Mouse (Mus musculus) liver, embryonic 14.5 days (tissue): ENCODE results near the gene Ms4a6b. TPM values are rescaled to one million over a fixed set of nuclear protein-coding genes. Genes with fewer than 3 reads are reported as not detected.
"Not testable (repeated sequence)": the region's sequence is repeated elsewhere in the genome, so short reads cannot be mapped to it uniquely, and the experiment has no call there.

Experiments
- ATAC-seq: fragments of 200-750 bp; cut with Nextera tagmentation; 2 replicates; pipeline ENCODE4 v1.8.0; 2017; ENCODE audit warnings: moderate number of reproducible peaks, mild to moderate bottlenecking, moderate library complexity; ENCODE audit not compliant: insufficient read depth
- DNase-seq, 3 experiments: peaks; one replicate each; pipeline ENCODE4 v3.0.0-alpha.2; 2012 to 2013; ENCODE audit warnings: low read depth in 3 of 3, low spot score in 3 of 3
- H3K27ac ChIP-seq: fragments of 300-500 bp; sonication (generic); 2 replicates; pipeline ENCODE4 v1.5.1; 2014; ENCODE audit warnings: moderate library complexity, mild to moderate bottlenecking, control low read depth, inconsistent platforms
- H3K27me3 ChIP-seq: fragments of 300-500 bp; sonication (generic); 2 replicates; pipeline ENCODE4 v1.6.1; 2014; ENCODE audit warnings: mild to moderate bottlenecking, low read length, moderate library complexity; ENCODE audit not compliant: control insufficient read depth, insufficient read depth
- H3K36me3 ChIP-seq: fragments of 300-500 bp; sonication (generic); replicated peaks from 2 replicates; pipeline ENCODE4 v1.6.1; 2014; ENCODE audit warnings: low read depth; ENCODE audit not compliant: control insufficient read depth, insufficient read depth
- H3K4me1 ChIP-seq, 2 experiments: fragments of 200-500 bp in 1 of 2; fragments of 300-500 bp in 1 of 2; sonication (generic) in 1 of 2; replicated peaks; 2 replicates each; pipeline ENCODE4 v1.6.1; 2012 to 2014; ENCODE audit warnings: antibody characterized with exemption in 1 of 2, inconsistent platforms in 1 of 2, low read length in 1 of 2; ENCODE audit not compliant: control insufficient read depth in 2 of 2, insufficient read depth in 2 of 2
- H3K4me2 ChIP-seq: fragments of 300-500 bp; sonication (generic); 2 replicates; pipeline ENCODE4 v1.6.1; 2014; ENCODE audit warnings: low read depth, mild to moderate bottlenecking, control low read depth, moderate library complexity
- H3K4me3 ChIP-seq, 2 experiments: fragments of 200-500 bp in 1 of 2; fragments of 300-500 bp in 1 of 2; sonication (generic) in 1 of 2; 2 replicates each; pipeline ENCODE4 v1.5.1; 2012 to 2014; ENCODE audit warnings: low read depth in 2 of 2, low read length in 2 of 2, mild to moderate bottlenecking in 2 of 2, control low read depth in 1 of 2, inconsistent platforms in 1 of 2, moderate library complexity in 1 of 2; ENCODE audit not compliant: insufficient read depth in 1 of 2
- H3K9ac ChIP-seq: fragments of 300-500 bp; sonication (generic); replicated peaks from 2 replicates; pipeline ENCODE4 v1.6.1; 2014; ENCODE audit warnings: mild to moderate bottlenecking, control low read depth, moderate library complexity
- H3K9me3 ChIP-seq: fragments of 300-500 bp; sonication (generic); 2 replicates; pipeline ENCODE4 v1.6.1; 2016; ENCODE audit warnings: low read length, mixed read lengths; ENCODE audit not compliant: control insufficient read depth
- CTCF ChIP-seq: IDR thresholded peaks from 2 replicates; pipeline ENCODE4 v1.5.1; 2016; ENCODE audit warnings: antibody characterized with exemption, low read depth, control low read depth
- EP300 ChIP-seq: IDR thresholded peaks from 2 replicates; pipeline ENCODE4 v1.6.1; 2016; ENCODE audit warnings: antibody characterized with exemption, low read depth
- WGBS: fragments of 180-500 bp; shearing (Covaris S2); extraction: QIAGEN DNeasy Blood & Tissue Kit; methylation state at CpG from one replicate; pipeline ENCODE4 v1.1.7; 2014; ENCODE audit not compliant: insufficient replicate concordance; 5-methylcytosine and 5-hydroxymethylcytosine counted together
- polyA plus RNA-seq, 2 experiments: library from polyadenylated mRNA; depleted of rRNA in 1 of 2; stranded (reverse) in 1 of 2; unstranded in 1 of 2; fragments of >200 nt; fragmentation: Nextera tagmentation in 1 of 2; extraction: Ambion mirVana in 1 of 2; gene quantifications; 2 replicates each; pipeline versions ENCODE4 v1.2.1 to v1.2.3; 2012 to 2014

Ms4a6b gene
- polyA plus RNA-seq (2012; rRNA removed): 0.74 and 1.7 TPM in 2 replicates
- 2.1 and 2.2 TPM in 2 replicates for polyA plus RNA-seq (2014; fragmentation: Nextera tagmentation; extraction: Ambion mirVana)

- ATAC-seq: no peak
- Histone ChIP-seq H3K27me3 (no peaks in the 10 kb centered on the region), H3K36me3 (no peaks in the 10 kb centered on the region), H3K4me3 (no peak within 1 kb of the TSS), H3K27ac (no peak within 1 kb of the TSS), H3K4me2 (no peak within 1 kb of the TSS), H3K9me3 (no peaks in the 10 kb centered on the region), H3K9ac (no peak within 1 kb of the TSS), H3K4me1 (no peaks in the 10 kb centered on the region)
- DNase-seq: no peak
- TF ChIP-seq EP300 (no peak), CTCF (no peak)
These were observed at the start of gene Ms4a6b for GRCm38 (mm10) chr19:11516246-11516645. Gene Ms4a6b (plus strand): TSS chr19:11516512.

GRCm38 (mm10) chr19:11468361-11468760, 48.0 kb upstream of the Ms4a6b start:
- H3K27ac ChIP-seq, H3K9me3 ChIP-seq: not testable (repeated sequence)
- WGBS: 22% methylated on average over 1 of the region's 1 CpGs

GRCm38 (mm10) chr19:11469215-11469614, 47.1 kb upstream of the Ms4a6b start, which contains the start of gene Ms4a6c:
Gene Ms4a6c (plus strand): TSS chr19:11469366.
- not testable (repeated sequence) for H3K4me1 ChIP-seq, H3K9me3 ChIP-seq, H3K27me3 ChIP-seq, H3K4me2 ChIP-seq, H3K27ac ChIP-seq, H3K36me3 ChIP-seq, DNase-seq, H3K9ac ChIP-seq, H3K4me3 ChIP-seq, ATAC-seq
- 19% methylated on average over 4 of the region's 4 CpGs for WGBS

More at GRCm38 (mm10) chr19:11468361-11468760, 48.0 kb upstream of the Ms4a6b start:
- H3K9ac ChIP-seq, H3K4me3 ChIP-seq, H3K4me2 ChIP-seq, DNase-seq, H3K4me1 ChIP-seq, H3K36me3 ChIP-seq, H3K27me3 ChIP-seq, ATAC-seq: not testable (repeated sequence)

- no peak overlapping the region for H3K4me2 ChIP-seq
- H3K9me3 ChIP-seq: no peaks in the 10 kb centered on the region
- WGBS: 73% methylated on average over 2 of the region's 2 CpGs
- ATAC-seq (no peak), DNase-seq (no peak)
- H3K4me1 ChIP-seq: no peaks in the 10 kb centered on the region
- H3K9ac ChIP-seq: no peak overlapping the region
- TF ChIP-seq EP300 (no peak), CTCF (no peak)
- H3K4me3 ChIP-seq: no peak overlapping the region
- H3K27ac ChIP-seq: no peak overlapping the region
- H3K27me3 ChIP-seq: no peaks in the 10 kb centered on the region
- no peaks in the 10 kb centered on the region for H3K36me3 ChIP-seq
These were observed 36.6 kb upstream of the Ms4a6b start for GRCm38 (mm10) chr19:11479714-11480113.

- Histone ChIP-seq H3K9me3 (no peaks in the 10 kb centered on the region), H3K4me1 (0 out of 4 replicates have a peak, but pooled peaks cover 0 to 1% of the 10 kb centered on the region in 2 experiments), H3K36me3 (no peaks in the 10 kb centered on the region), H3K4me2 (no peak overlapping the region), H3K9ac (no peak overlapping the region), H3K27ac (no peak overlapping the region), H3K4me3 (no peak overlapping the region), H3K27me3 (no peaks in the 10 kb centered on the region)
- ATAC-seq (no peak), DNase-seq (no peak)
- 65% methylated on average over 2 of the region's 2 CpGs for whole genome bisulfite sequencing
- TF ChIP-seq CTCF: no peak
- no peak for TF ChIP-seq EP300
These were observed 33.6 kb upstream of the Ms4a6b start for GRCm38 (mm10) chr19:11482684-11483083.
